Mouse (Mus musculus): ENCODE measurements at regions not wholly inside any gene's neighbourhood (a gene's known extent, or its start where the extent isn't known, plus 50 kb on each side); places are given as distances from the start of the nearest gene placed in this dataset.

GRCm38 (mm10) chr16:62496697-62497096, 289.9 kb downstream of the Nsun3 start:
- DNase-seq (ENCODE audit: low spot score), result no peak

DNA sequence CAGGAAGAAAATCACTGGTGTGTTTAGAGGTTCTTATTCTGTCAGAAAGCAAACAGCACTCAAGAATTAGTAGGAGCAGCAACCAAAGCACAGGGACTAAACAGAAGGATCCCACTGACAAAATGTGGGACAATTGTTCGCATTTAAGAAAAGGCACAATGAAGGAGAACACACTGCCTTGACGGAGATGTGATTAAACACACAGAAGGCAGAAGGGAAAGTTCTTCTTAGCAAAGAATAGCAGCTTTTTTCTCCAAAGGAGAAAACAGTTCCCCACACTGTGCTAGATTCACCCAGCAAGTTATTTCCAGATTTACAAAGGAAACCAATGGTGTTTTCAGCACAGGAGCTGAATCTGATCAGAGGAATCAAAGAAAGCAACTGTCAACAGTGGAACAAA, 316.5 kb downstream of the Nsun3 start:
- DNase-seq (ENCODE audit: low spot score), result no peak

DNA sequence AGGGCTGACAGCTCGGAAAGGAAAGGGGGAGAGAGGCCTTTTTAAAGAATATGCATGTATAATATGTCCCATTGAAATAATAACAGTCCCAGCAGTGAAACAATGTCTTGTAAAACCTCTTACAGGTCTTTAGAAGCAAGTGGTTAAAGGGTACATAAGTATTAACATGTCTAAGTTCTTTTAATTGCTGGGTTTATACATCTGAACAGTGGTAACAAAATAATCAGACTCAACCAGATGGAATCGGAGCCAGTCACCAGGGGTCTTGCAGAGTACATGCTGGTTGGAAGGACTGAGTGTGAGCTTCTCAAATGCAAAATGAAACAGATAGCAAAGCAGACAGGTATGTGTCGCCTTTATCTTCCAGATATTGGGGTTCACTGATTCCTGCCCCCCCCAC, 317.3 kb downstream of the Nsun3 start:
- no peak for DNase-seq (ENCODE audit: low spot score)

- no peak for DNase-seq (ENCODE audit: low spot score)
These were observed 317.8 kb downstream of the Nsun3 start for GRCm38 (mm10) chr16:62468846-62469245.

- DNase-seq (ENCODE audit: low spot score), result no peak
These were observed 326.6 kb downstream of the Nsun3 start for GRCm38 (mm10) chr16:62459949-62460551.

GRCm38 (mm10) chr16:62449735-62450134, 336.9 kb downstream of the Nsun3 start:
- DNase-seq (ENCODE audit: low spot score), result no peak

- DNase-seq (ENCODE audit: low spot score), result no peak
These were observed 339.2 kb downstream of the Nsun3 start for GRCm38 (mm10) chr16:62447380-62447779.

GRCm38 (mm10) chr16:62441197-62441596, 345.4 kb downstream of the Nsun3 start:
- no peak for DNase-seq (ENCODE audit: low spot score)

DNA sequence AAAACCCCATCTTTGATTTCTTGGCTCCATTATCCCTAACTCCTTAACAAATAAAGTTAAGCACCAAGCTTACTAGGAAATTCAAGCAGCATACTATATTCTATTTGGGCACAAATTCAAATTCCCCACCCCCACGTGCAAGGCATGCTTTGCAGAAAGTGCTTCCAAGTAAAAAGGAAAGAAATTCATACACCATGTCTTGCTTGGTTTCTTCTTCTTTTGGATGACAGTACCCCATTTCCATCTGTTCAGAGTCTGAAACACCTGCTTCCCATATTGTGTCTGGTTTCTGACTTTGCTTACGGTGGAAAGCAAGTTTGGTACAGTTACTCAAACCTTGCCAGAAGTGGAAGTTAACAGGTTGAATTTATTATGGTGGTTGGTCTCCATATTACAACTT, 353.5 kb downstream of the Nsun3 start:
- no peak for DNase-seq (ENCODE audit: low spot score)

DNA sequence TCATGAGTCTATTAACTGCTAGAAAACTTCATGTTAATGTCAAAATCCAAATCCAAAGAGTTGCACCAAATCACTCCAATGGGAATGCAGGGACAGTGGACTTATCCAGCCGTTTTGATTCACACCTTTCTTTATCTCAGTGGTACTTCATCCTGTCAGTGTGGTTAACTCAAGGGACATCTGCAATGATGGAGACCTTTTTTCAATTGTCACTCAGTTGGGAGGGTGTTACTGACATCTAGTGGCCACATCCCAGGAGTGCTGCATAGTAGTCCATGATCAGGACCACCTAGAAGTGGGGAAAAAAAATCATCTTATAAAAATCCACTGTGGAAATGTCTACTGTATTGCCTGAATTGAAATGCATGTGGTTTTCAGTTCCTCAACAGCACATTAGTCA, 372.1 kb downstream of the Nsun3 start:
- DNase-seq (ENCODE audit: low spot score), result peak; percentile 61

- DNase-seq (ENCODE audit: low spot score), result no peak
These were observed 379.0 kb downstream of the Nsun3 start for GRCm38 (mm10) chr16:62407526-62408165.

- no peak for DNase-seq (ENCODE audit: low spot score)
These were observed 380.2 kb downstream of the Nsun3 start for GRCm38 (mm10) chr16:62406458-62406857.

DNA sequence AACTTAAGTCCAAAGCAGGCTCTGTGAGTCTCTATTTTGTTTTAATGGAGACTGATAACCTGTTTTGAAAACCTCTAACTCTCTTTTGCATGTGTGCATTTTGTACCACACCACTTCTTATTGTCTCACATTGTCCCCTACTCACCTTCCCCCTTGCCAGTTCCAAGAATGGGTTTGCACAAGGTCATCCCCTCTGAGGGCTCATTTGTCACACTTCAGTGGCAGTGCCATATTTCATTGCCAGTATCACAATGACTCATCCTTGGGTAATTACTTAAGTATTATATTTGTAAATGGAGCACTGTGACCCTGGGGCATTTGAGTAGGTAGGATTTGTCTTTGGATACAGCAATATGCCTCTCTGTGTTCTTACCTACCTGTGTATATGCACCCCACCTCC, 429.3 kb downstream of the Nsun3 start:
- DNase-seq (ENCODE audit: low spot score), result no peak

- DNase-seq (ENCODE audit: low spot score), result no peak
These were observed 430.3 kb downstream of the Nsun3 start for GRCm38 (mm10) chr16:62356349-62356748.

DNA sequence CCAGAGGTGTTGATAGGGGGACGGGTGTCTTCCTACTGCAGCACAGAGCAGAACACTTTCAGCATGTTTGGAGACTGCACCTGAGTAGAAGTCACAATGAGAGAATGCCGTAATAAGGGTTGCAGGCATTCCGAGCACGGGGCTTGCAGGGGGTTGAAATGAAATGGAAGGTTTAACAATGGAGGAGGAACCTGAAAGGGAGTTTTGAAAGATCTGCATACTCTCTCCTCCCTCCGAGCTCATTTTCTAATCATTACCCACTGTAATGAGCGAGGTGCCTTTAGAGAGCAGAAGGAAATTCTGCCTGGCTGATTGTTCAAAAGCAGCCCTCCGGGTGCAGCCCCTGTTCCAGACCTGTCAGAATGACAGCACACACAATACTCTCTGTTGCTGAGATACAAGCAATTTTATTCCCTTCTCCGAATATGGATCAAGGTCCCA, 430.8 kb downstream of the Nsun3 start:
- DNase-seq (ENCODE audit: low spot score), result no peak

DNA sequence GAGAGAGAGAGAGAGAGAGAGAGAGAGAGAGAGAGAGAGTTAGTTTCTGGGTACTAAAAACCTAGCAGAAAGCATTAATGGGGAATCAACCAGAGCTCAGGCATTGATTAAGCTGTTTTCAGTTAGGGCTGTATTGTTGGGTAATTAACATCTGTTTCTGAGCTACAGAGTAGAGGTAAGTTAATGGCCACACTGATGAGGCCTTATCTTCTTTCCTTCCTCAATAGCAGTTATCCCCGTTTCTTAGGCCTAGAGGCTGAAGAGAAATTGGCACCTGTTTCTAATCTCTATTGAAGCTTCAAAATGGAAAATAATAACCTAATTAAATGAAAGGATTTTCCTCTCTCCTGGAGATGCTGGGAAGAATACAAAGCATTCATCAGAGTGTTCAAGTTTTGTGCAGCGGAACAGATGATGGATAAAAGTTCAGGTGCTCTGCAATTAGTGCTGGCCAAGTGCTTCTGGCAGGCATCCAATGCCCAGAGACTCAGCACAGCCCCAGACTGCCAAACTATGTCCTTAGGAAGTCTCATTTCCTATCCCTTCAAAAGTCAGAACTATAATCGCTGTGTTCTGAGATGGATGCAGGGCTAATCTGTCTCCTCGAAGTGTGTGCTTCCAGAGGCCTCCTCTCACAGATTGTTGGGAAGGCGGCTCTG, 459.1 kb downstream of the Nsun3 start:
- DNase-seq (ENCODE audit: low spot score), result no peak

GRCm38 (mm10) chr16:62325534-62326244, 460.9 kb downstream of the Nsun3 start:
- DNase-seq (ENCODE audit: low spot score), result peak; percentile 43

- DNase-seq (ENCODE audit: low spot score), result peak; percentile 19
These were observed 463.8 kb downstream of the Nsun3 start for GRCm38 (mm10) chr16:62322809-62323208.

GRCm38 (mm10) chr16:62288948-62289347, 497.7 kb downstream of the Nsun3 start:
- DNase-seq (ENCODE audit: low spot score), result no peak
